Mouse (Mus musculus): Measurements from ENCODE around the gene Olfr776.
"Not testable (repeated sequence)": the region's sequence is repeated elsewhere in the genome, so short reads cannot be mapped to it uniquely, and the experiment has no call there.

Olfr776 gene

GRCm38 (mm10) chr10:129258827-129259226, at the start of gene Olfr776:
Gene Olfr776 (plus strand): TSS chr10:129259127.
- DNase-seq, result no peak

GRCm38 (mm10) chr10:129230737-129231136, 28.2 kb upstream of the Olfr776 start:
- DNase-seq, result no peak

GRCm38 (mm10) chr10:129235904-129236303, 23.0 kb upstream of the Olfr776 start, which contains the start of gene Olfr774:
Gene Olfr774 (plus strand): TSS chr10:129236204.
- no peak for DNase-seq

- no peak for DNase-seq
Measured at GRCm38 (mm10) chr10:129248112-129248511, 10.8 kb upstream of the Olfr776 start, which contains the start of gene Olfr775. Gene Olfr775 (plus strand): TSS chr10:129248412.

- DNase-seq, result no peak
Measured at GRCm38 (mm10) chr10:129271081-129271535, 12.2 kb downstream of the Olfr776 start, which contains the start of gene Olfr777. Gene Olfr777 (minus strand): TSS chr10:129271485.

- DNase-seq, result not testable (repeated sequence)
Measured at GRCm38 (mm10) chr10:129312973-129313372, 54.0 kb downstream of the Olfr776 start.

GRCm38 (mm10) chr10:129313521-129313920, 54.6 kb downstream of the Olfr776 start:
- not testable (repeated sequence) for DNase-seq
